Mouse (Mus musculus): ENCODE measurements around the gene Gp1ba.
A peak's percentile ranks its signal among the peaks of the same experiment; 100 is the strongest.

The Gp1ba gene

DNA sequence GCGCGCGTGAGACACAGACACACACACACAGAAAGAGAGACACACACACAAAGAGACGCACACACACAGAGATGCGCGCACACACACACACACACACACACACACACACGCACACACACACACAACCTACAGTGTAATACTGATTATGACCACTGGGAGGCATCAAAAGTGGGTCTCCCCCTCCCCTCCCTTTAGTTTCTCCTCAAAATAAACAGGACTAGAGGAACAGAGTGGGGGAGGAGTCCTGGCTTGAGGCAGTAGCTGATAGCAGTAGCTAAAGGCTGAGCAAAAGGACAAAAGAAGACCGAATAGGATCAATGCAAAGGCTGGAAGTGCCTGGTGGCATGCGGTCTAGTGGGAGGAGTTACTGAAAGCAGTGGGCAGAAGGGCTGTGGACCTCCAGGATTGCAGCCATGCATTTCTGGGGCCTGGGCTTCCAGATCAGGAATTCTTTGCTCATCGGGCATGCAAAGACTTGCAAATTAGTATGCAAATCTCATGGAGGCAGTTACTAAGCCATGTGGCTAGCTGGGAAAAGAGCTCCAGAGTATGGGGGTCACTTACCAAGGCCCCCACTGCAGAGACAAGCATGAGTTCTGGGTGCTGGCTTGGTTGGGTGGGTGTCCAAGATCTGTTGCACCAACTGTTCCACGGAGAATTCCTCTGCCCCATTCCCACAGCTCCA lies 43.1 kb downstream of the Gp1ba start:
- peak; percentile 57 for DNase-seq (ENCODE audit: low read depth, low spot score)
- H3K36me3 ChIP-seq (ENCODE audit: control insufficient read depth, insufficient read depth, low read length, poor library complexity, severe bottlenecking), result peaks cover 8% of the 10 kb centered on the region
- no peaks in the 10 kb centered on the region for H3K27me3 ChIP-seq (ENCODE audit: control insufficient read depth, insufficient read depth, low read length, poor library complexity, severe bottlenecking)

- Histone ChIP-seq H3K27me3 (ENCODE audit: control insufficient read depth, insufficient read depth, low read length, poor library complexity, severe bottlenecking) (no peaks in the 10 kb centered on the region), H3K36me3 (ENCODE audit: control insufficient read depth, insufficient read depth, low read length, poor library complexity, severe bottlenecking) (peaks cover 7% of the 10 kb centered on the region)
- DNase-seq (ENCODE audit: low read depth, low spot score), result no peak
Measured at GRCm38 (mm10) chr11:70683640-70684039, 44.7 kb downstream of the Gp1ba start.

GRCm38 (mm10) chr11:70686901-70687566 lies 48.1 kb downstream of the Gp1ba start:
- peaks cover 2% of the 10 kb centered on the region; the same call in 1 of the 2 replicates for H3K36me3 ChIP-seq (ENCODE audit: control insufficient read depth, insufficient read depth, low read length, poor library complexity, severe bottlenecking)
- no peak for DNase-seq (ENCODE audit: low read depth, low spot score)
- H3K27me3 ChIP-seq (ENCODE audit: control insufficient read depth, insufficient read depth, low read length, poor library complexity, severe bottlenecking), result no peaks in the 10 kb centered on the region

DNA sequence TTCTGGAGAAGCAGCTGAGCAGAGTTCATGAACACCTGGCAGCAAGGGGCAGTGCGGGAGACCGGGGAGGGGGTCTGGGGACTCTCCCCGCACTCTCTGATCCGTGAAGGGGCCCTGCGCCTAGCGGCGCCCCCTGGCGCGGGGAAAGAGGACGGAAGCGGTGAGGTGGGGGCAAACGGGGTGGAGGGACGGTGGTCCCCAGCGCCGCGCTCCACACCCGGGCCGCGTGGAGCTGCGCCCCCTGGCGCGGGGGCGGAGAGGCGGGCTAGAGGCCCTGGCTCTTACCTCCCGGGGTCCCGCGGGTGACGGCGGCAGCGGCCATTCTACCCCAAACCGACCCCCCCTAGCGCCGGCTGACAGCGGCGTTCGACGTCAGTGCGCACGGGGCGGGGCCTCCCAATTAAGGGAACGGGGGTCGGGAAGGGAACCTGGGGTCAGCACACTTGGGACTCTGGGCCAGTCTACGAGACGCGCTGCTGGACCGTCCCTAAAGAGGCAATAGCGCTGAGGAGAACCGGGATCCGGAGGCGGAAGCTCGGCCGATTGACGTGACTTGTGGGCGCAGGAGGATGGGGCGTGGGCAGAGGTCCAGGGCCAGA lies 48.8 kb downstream of the Gp1ba start, which contains the start of gene Camta2:
Gene Camta2, minus strand, starts transcription at position 505 of the 599 bp plus-strand sequence.
- DNase-seq (ENCODE audit: low read depth, low spot score), result peak; percentile 76
- no peaks in the 10 kb centered on the region; the same call in 1 of the 2 replicates for H3K36me3 ChIP-seq (ENCODE audit: control insufficient read depth, insufficient read depth, low read length, poor library complexity, severe bottlenecking)
- no peaks in the 10 kb centered on the region; the same call in 1 of the 2 replicates for H3K27me3 ChIP-seq (ENCODE audit: control insufficient read depth, insufficient read depth, low read length, poor library complexity, severe bottlenecking)

GRCm38 (mm10) chr11:70688372-70688771 lies 49.5 kb downstream of the Gp1ba start:
- Histone ChIP-seq H3K27me3 (ENCODE audit: control insufficient read depth, insufficient read depth, low read length, poor library complexity, severe bottlenecking) (no peaks in the 10 kb centered on the region; the same call in 1 of the 2 replicates), H3K36me3 (ENCODE audit: control insufficient read depth, insufficient read depth, low read length, poor library complexity, severe bottlenecking) (no peaks in the 10 kb centered on the region; the same call in 1 of the 2 replicates)
- no peak for DNase-seq (ENCODE audit: low read depth, low spot score)

DNA sequence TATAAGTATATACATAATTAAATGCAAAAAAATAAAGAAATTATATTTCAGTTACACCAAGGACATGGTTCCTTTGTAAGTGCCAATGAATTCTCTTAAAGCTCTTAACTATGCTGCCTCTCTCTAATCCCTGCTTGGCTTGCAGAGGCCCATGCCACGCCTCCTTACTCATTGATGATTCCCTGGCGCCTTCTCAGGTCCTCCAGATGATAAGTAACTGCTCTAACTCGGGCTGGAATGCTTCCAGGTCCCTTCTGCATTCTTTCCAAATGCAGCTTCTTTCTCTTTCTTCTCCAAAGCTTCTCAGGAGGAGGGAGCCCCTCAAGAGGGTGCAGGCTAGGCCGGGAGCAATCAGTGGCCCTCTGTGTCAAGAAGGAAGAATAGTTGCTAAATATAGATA lies 50.7 kb downstream of the Gp1ba start:
- no peaks in the 10 kb centered on the region; the same call in 1 of the 2 replicates for H3K36me3 ChIP-seq (ENCODE audit: control insufficient read depth, insufficient read depth, low read length, poor library complexity, severe bottlenecking)
- no peak for DNase-seq (ENCODE audit: low read depth, low spot score)
- no peaks in the 10 kb centered on the region; the same call in 1 of the 2 replicates for H3K27me3 ChIP-seq (ENCODE audit: control insufficient read depth, insufficient read depth, low read length, poor library complexity, severe bottlenecking)

Data from splenic B cell, adult 2 months (primary cell).